Mouse (Mus musculus) spleen, adult 2 months (tissue): ENCODE results near the gene Tmem160. TPM values are rescaled to one million over a fixed set of nuclear protein-coding genes. Genes with fewer than 3 reads are reported as not detected.

Experiments
- DNase-seq, 2 experiments: peaks; one replicate each; pipeline versions ENCODE4 v3.0.0 to v3.0.0-alpha.2; 2012 to 2021; ENCODE audit warnings: low spot score in 2 of 2, low read depth in 1 of 2
- H3K27ac ChIP-seq: fragments of 200-500 bp; 2 replicates; pipeline ENCODE4 v1.5.1; 2012; ENCODE audit warnings: low read length, inconsistent platforms; ENCODE audit not compliant: insufficient read depth
- H3K27me3 ChIP-seq: fragments of 200-500 bp; 2 replicates; pipeline ENCODE4 v1.6.1; 2012; ENCODE audit warnings: mild to moderate bottlenecking, moderate library complexity, low read length, inconsistent platforms; ENCODE audit not compliant: control insufficient read depth, insufficient read depth
- H3K36me3 ChIP-seq: fragments of 200-500 bp; 2 replicates; pipeline ENCODE4 v1.6.1; 2012; ENCODE audit warnings: mild to moderate bottlenecking, low read length, inconsistent platforms; ENCODE audit not compliant: control insufficient read depth, insufficient read depth
- H3K4me1 ChIP-seq: fragments of 200-500 bp; 2 replicates; pipeline ENCODE4 v1.6.1; 2011; ENCODE audit warnings: inconsistent platforms; ENCODE audit not compliant: control insufficient read depth, insufficient read depth, insufficient read length
- H3K4me3 ChIP-seq: fragments of 200-500 bp; 2 replicates; pipeline ENCODE4 v1.5.1; 2011; ENCODE audit warnings: mild to moderate bottlenecking, inconsistent platforms; ENCODE audit not compliant: insufficient read depth, insufficient read length; ENCODE audit errors: extremely low read depth
- CTCF ChIP-seq: fragments of 200-500 bp; IDR thresholded peaks from 2 replicates; pipeline ENCODE4 v1.5.1; 2011; ENCODE audit warnings: mild to moderate bottlenecking, inconsistent platforms; ENCODE audit not compliant: insufficient read depth, insufficient read length, insufficient replicate concordance; ENCODE audit errors: extremely low read depth
- POLR2A ChIP-seq: fragments of 200-500 bp; IDR thresholded peaks from 2 replicates; pipeline ENCODE4 v1.6.1; 2011; ENCODE audit warnings: low read depth, low read length, inconsistent platforms
- WGBS: fragments of 180-500 bp; shearing (Covaris S2); methylation state at CpG from one replicate; pipeline ENCODE4 v1.1.7; 2018; 5-methylcytosine and 5-hydroxymethylcytosine counted together
- polyA plus RNA-seq: library from polyadenylated mRNA; depleted of rRNA; stranded (reverse); fragments of >200 nt; gene quantifications from 2 replicates; pipeline ENCODE4 v1.2.3, GENCODE M21; 2012

The Tmem160 gene
- polyA plus RNA-seq, 1 experiment, result 118 TPM

GRCm38 (mm10) chr7:16420493-16421118, 32.0 kb upstream of the Tmem160 start:
- no peak overlapping the region for H3K27ac ChIP-seq
- DNase-seq, result no peak

GRCm38 (mm10) chr7:16422222-16422856, 30.2 kb upstream of the Tmem160 start:
- 93% methylated on average over 18 of the region's 18 CpGs for WGBS
- H3K27ac ChIP-seq, result no peak overlapping the region

More at GRCm38 (mm10) chr7:16420493-16421118, 32.0 kb upstream of the Tmem160 start:
- TF ChIP-seq POLR2A (no peak), CTCF (no peak)
- H3K27me3 ChIP-seq, result no peaks in the 10 kb centered on the region
- no peak overlapping the region for H3K4me3 ChIP-seq
- WGBS, result 95% methylated on average over 8 of the region's 8 CpGs
- peaks cover 57% of the 10 kb centered on the region for H3K36me3 ChIP-seq
- H3K4me1 ChIP-seq, result no peaks in the 10 kb centered on the region

GRCm38 (mm10) chr7:16423731-16424130, 28.8 kb upstream of the Tmem160 start:
- Histone ChIP-seq H3K27me3 (no peaks in the 10 kb centered on the region), H3K27ac (no peak overlapping the region), H3K4me1 (no peaks in the 10 kb centered on the region), H3K4me3 (no peak overlapping the region), H3K36me3 (peaks cover 53% of the 10 kb centered on the region)
- DNase-seq, result no peak
- TF ChIP-seq CTCF (no peak), POLR2A (no peak)
- 96% methylated on average over 9 of the region's 9 CpGs for WGBS

More at GRCm38 (mm10) chr7:16422222-16422856, 30.2 kb upstream of the Tmem160 start:
- no peak overlapping the region for H3K4me3 ChIP-seq
- no peak for DNase-seq
- peaks cover 55% of the 10 kb centered on the region for H3K36me3 ChIP-seq
- TF ChIP-seq CTCF (no peak), POLR2A (no peak)
- no peaks in the 10 kb centered on the region for H3K4me1 ChIP-seq
- no peaks in the 10 kb centered on the region for H3K27me3 ChIP-seq

GRCm38 (mm10) chr7:16425721-16426120, 26.9 kb upstream of the Tmem160 start:
- Histone ChIP-seq H3K4me1 (no peaks in the 10 kb centered on the region), H3K4me3 (no peak overlapping the region), H3K27ac (no peak overlapping the region), H3K27me3 (no peaks in the 10 kb centered on the region), H3K36me3 (peaks cover 59% of the 10 kb centered on the region)
- 90% methylated on average over 10 of the region's 10 CpGs for WGBS
- DNase-seq, result no peak
- no peak for TF ChIP-seq CTCF
- TF ChIP-seq POLR2A, result no peak

GRCm38 (mm10) chr7:16426129-16426729, 26.4 kb upstream of the Tmem160 start:
- Histone ChIP-seq H3K4me1 (no peaks in the 10 kb centered on the region), H3K36me3 (peaks cover 56% of the 10 kb centered on the region), H3K27ac (no peak overlapping the region), H3K4me3 (no peak overlapping the region), H3K27me3 (no peaks in the 10 kb centered on the region)
- 68% methylated on average over 4 of the region's 4 CpGs for WGBS
- TF ChIP-seq CTCF (peak; percentile 93), POLR2A (no peak)
- peak; percentile 21 to 81 for DNase-seq

GRCm38 (mm10) chr7:16433352-16433971, 19.1 kb upstream of the Tmem160 start:
- no peaks in the 10 kb centered on the region for H3K27me3 ChIP-seq

GRCm38 (mm10) chr7:16435088-16435487, 17.5 kb upstream of the Tmem160 start:
- H3K4me1 ChIP-seq, result no peaks in the 10 kb centered on the region
- H3K4me3 ChIP-seq, result no peak overlapping the region
- H3K27me3 ChIP-seq, result no peaks in the 10 kb centered on the region
- TF ChIP-seq CTCF (no peak), POLR2A (no peak)
- peaks cover 45% of the 10 kb centered on the region for H3K36me3 ChIP-seq
- no peak overlapping the region for H3K27ac ChIP-seq
- WGBS, result 92% methylated on average over 9 of the region's 9 CpGs
- DNase-seq, result no peak

More at GRCm38 (mm10) chr7:16433352-16433971, 19.1 kb upstream of the Tmem160 start:
- WGBS, result 94% methylated on average over 3 of the region's 3 CpGs
- TF ChIP-seq CTCF (no peak), POLR2A (no peak)
- peaks cover 59% of the 10 kb centered on the region for H3K36me3 ChIP-seq
- no peaks in the 10 kb centered on the region for H3K4me1 ChIP-seq
- H3K4me3 ChIP-seq, result no peak overlapping the region
- no peak overlapping the region for H3K27ac ChIP-seq
- no peak for DNase-seq
